Mouse (Mus musculus) liver, adult 2 months (tissue): ENCODE results near the gene E130309D02Rik.

Source experiments
- CTCF ChIP-seq: fragments of 200-500 bp; IDR thresholded peaks from 2 replicates; pipeline ENCODE4 v1.5.1; 2011; ENCODE audit warnings: low read depth, low read length, control low read depth
- POLR2A ChIP-seq: fragments of 200-500 bp; IDR thresholded peaks from 2 replicates; pipeline ENCODE4 v1.6.1; 2011; ENCODE audit warnings: low read length, control low read depth; ENCODE audit not compliant: insufficient read depth; ENCODE audit errors: extremely low read depth

GRCm38 (mm10) chr5:143268985-143269362, 46.2 kb downstream of the E130309D02Rik start:
- TF ChIP-seq CTCF (no peak), POLR2A (no peak)
